Comparison of ENCODE assay signal across 19 mouse cellular contexts in genomic region chr9:73273681-73274080, GRCm38 (mm10).
DNase-seq lines count a peak whose midpoint lies in the region; ATAC-seq and TF ChIP-seq lines count a peak whose summit lies in the region.
"Had no signal": no experiment of that assay in that cellular context is flagged by ENCODE, and none has a peak within 500 bp of the region (broad histone marks: within the 10 kb centered on the region; RNA-seq: fewer than 3 reads in every experiment).

No protein-coding gene starts in this region.

- H3K27me3 ChIP-seq in midbrain, embryonic 16.5 days (ENCODE audit: control insufficient read depth, insufficient read depth, low read depth, low read length): no peaks in the 10 kb centered on the region
- no peaks in the 10 kb centered on the region for H3K27me3 ChIP-seq in neural tube, embryonic 15.5 days (replicated peaks)
- H3K27me3 ChIP-seq: embryonic facial prominence, embryonic 12.5 days; heart, embryonic 15.5 days; hindbrain, embryonic 12.5 days; midbrain, embryonic 12.5 days; Patski had no signal

- peaks cover 2% of the 10 kb centered on the region; the same call in 1 of the 2 replicates for H3K4me1 ChIP-seq in midbrain, embryonic 16.5 days (ENCODE audit: control insufficient read depth, insufficient read depth, low read length)
- H3K4me1 ChIP-seq in neural tube, embryonic 15.5 days: peaks cover 6% of the 10 kb centered on the region; the same call in 1 of the 2 replicates
- H3K4me1 ChIP-seq: embryonic facial prominence, embryonic 12.5 days; heart, embryonic 15.5 days; hindbrain, embryonic 12.5 days; midbrain, embryonic 12.5 days had no signal

- no peak overlapping the region for H3K4me3 ChIP-seq in layer of hippocampus, adult 2 months
- no peak overlapping the region for H3K4me3 ChIP-seq in midbrain, embryonic 16.5 days (ENCODE audit: low read depth, low read length)
- no peak overlapping the region for H3K4me3 ChIP-seq in neural tube, embryonic 15.5 days (replicated peaks)
- H3K4me3 ChIP-seq: embryonic facial prominence, embryonic 12.5 days; heart, embryonic 15.5 days; hindbrain, embryonic 12.5 days; midbrain, embryonic 12.5 days had no signal

- ATAC-seq in midbrain, embryonic 16.5 days: no peak
- no peak for ATAC-seq in neural tube, embryonic 15.5 days (ENCODE audit: low FRiP score)
- ATAC-seq: liver, postnatal 0 days; Patski had no signal

- no peaks in the 10 kb centered on the region for H3K36me3 ChIP-seq in midbrain, embryonic 16.5 days (ENCODE audit: control insufficient read depth, insufficient read depth, low read length)
- no peaks in the 10 kb centered on the region for H3K36me3 ChIP-seq in neural tube, embryonic 15.5 days
- H3K36me3 ChIP-seq: embryonic facial prominence, embryonic 12.5 days; heart, embryonic 15.5 days; hindbrain, embryonic 12.5 days; midbrain, embryonic 12.5 days had no signal

- TF ChIP-seq CTCF in layer of hippocampus, adult 2 months (conservative IDR thresholded peaks at IDR 0.05): no peak

- H3K27ac ChIP-seq in layer of hippocampus, adult 2 months: peak overlapping the region; percentile 88
- no peak overlapping the region for H3K27ac ChIP-seq in midbrain, embryonic 16.5 days (ENCODE audit: low read length)
- H3K27ac ChIP-seq in neural tube, embryonic 15.5 days (replicated peaks): no peak overlapping the region
- H3K27ac ChIP-seq: embryonic facial prominence, embryonic 12.5 days; heart, embryonic 15.5 days; hindbrain, embryonic 12.5 days; midbrain, embryonic 12.5 days had no signal

- no peaks in the 10 kb centered on the region for H3K9me3 ChIP-seq in midbrain, embryonic 16.5 days (replicated peaks; ENCODE audit: control insufficient read depth, low read length, poor library complexity, severe bottlenecking)
- H3K9me3 ChIP-seq in neural tube, embryonic 15.5 days (replicated peaks): no peaks in the 10 kb centered on the region
- H3K9me3 ChIP-seq: embryonic facial prominence, embryonic 12.5 days; heart, embryonic 15.5 days; hindbrain, embryonic 12.5 days; midbrain, embryonic 12.5 days had no signal

- H3K4me2 ChIP-seq in midbrain, embryonic 16.5 days (ENCODE audit: low read length): no peak overlapping the region
- no peak overlapping the region for H3K4me2 ChIP-seq in neural tube, embryonic 15.5 days
- H3K4me2 ChIP-seq: embryonic facial prominence, embryonic 12.5 days; heart, embryonic 15.5 days; hindbrain, embryonic 12.5 days; midbrain, embryonic 12.5 days had no signal

- intact Hi-C loops in left cerebral cortex, postnatal 10 days (cut with DNase I): no loop called here

- peak in 1 of 2 experiments; percentile 63 for DNase-seq in layer of hippocampus, adult 2 months (ENCODE audit: low spot score in 2 of 2)
- DNase-seq in layer of hippocampus, postnatal 25 days (ENCODE audit: extremely low spot score in 1 of 2, low spot score in 1 of 2): no peak
- peak; percentile 59 to 81 for DNase-seq in frontal cortex, postnatal 36 days (ENCODE audit: low spot score in 2 of 2)
- peak; percentile 23 to 31 for DNase-seq in left cerebral cortex, postnatal 10 days (ENCODE audit: extremely low spot score in 1 of 2, low spot score in 2 of 2)
- DNase-seq in right cerebral cortex, postnatal 36 days (ENCODE audit: low spot score in 2 of 2): peak; percentile 58 to 87
- no peak for DNase-seq in kidney, postnatal 36 days
- DNase-seq: B cell, adult 2 months; cerebellum, postnatal 36 days; kidney, postnatal 10 days; liver, postnatal 0 days; lung, postnatal 36 days; thymus, postnatal 36 days had no signal

- WGBS in midbrain, embryonic 16.5 days: 83% methylated on average over 4 of the region's 4 CpGs
- WGBS in neural tube, embryonic 15.5 days: 76% methylated on average over 4 of the region's 4 CpGs

- H3K9ac ChIP-seq in midbrain, embryonic 16.5 days (ENCODE audit: low read depth, low read length): no peak overlapping the region
- H3K9ac ChIP-seq in neural tube, embryonic 15.5 days (replicated peaks): no peak overlapping the region
- H3K9ac ChIP-seq: embryonic facial prominence, embryonic 12.5 days; heart, embryonic 15.5 days; hindbrain, embryonic 12.5 days; liver, postnatal 0 days; midbrain, embryonic 12.5 days had no signal

Comparison
In these comparisons a context has a peak if more than half of its experiments do, and no peak if none do; other contexts are left out.
1. DNase-seq: peak in frontal cortex, postnatal 36 days (2 of 2), left cerebral cortex, postnatal 10 days (2 of 2) and right cerebral cortex, postnatal 36 days (2 of 2); none in layer of hippocampus, postnatal 25 days (0 of 2) and kidney, postnatal 36 days (0 of 2).